Mouse (Mus musculus) MEL-GATA-1-ER (cell line): Measurements from ENCODE around the gene Brd3.

Source experiments
- DNase-seq: peaks from one replicate; pipeline ENCODE4 v3.0.0-alpha.2; 2012; ENCODE audit warnings: low read depth; ENCODE audit errors: extremely low read depth

Gene Brd3

DNA sequence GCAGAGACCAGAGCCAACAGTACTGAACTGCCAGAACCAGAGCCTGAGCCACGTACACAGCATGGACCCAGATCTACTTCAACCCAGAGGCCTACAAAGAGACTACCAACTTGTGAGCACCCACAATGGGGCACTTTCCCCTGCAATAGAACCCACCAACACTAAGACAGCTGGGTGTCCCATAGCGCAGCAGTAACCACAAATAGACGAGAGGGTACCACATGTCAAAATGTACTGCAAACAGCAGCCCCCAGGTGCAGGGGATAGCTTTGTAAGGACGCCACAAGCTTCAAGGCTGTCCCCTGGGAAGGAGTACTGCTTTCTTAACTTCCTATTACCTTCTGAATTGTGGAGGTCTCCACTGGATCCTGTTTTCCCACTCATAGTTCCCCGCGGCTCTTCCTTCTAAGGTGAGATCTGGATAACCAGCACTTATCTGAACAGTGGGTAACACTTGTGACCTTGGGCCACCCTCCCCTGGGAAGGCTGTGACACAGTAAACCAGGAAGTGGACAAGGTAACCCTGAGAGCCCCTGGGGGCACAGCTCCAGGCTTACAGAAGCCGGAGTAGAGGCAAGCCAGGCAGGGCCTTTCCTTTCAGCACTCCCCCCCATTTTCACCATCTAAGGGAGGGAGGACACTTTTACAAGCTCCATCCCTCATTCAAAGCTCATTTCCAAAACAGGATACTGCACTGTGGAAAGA lies 34.2 kb downstream of the Brd3 start:
- DNase-seq: no peak

DNA sequence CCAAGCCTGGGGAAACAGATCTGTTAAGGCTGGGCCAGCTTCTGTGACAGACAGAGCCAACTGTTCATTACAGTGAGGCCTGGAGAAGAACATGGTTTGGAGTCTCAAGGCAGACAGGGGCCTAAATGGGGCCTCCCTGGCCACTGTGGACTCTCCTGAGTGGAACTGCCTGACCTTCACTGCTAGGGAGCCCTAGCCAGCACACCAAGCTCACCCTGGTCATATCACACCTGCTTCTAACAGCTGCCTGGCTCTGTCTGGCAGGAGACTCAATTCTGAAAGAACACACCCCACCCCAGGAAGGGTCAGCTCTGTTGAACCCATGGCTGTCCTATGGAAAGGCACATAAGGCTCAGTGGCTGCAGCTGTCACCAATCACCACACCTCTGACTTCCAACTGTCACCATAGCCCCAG lies 36.3 kb downstream of the Brd3 start:
- no peak for DNase-seq

DNA sequence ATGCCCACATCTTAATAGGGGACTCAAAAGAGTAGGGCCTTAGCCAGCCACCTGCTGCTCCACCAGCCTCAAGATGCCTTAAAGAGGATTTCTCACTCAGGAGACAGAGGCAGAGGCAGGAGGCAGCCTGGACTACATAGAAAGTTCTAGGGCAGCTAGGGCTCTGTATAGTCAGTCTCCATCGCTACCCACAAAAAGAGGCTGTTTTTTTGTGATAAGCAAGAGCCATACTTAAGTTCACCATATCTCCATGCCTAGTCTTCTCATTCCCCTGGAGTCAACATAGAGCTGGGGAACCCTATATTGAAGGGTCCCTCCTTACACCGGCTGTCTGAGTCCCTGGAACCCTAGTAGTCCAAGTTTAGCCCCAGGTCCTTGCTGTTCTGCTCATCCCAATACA lies 36.9 kb downstream of the Brd3 start:
- peak; percentile 69 for DNase-seq

GRCm38 (mm10) chr2:27469991-27470355 lies 37.5 kb downstream of the Brd3 start:
- DNase-seq: no peak

- no peak for DNase-seq
Observed at GRCm38 (mm10) chr2:27469292-27469990, 38.0 kb downstream of the Brd3 start.

- DNase-seq: no peak
Observed at GRCm38 (mm10) chr2:27462901-27463300, 44.6 kb downstream of the Brd3 start.

DNA sequence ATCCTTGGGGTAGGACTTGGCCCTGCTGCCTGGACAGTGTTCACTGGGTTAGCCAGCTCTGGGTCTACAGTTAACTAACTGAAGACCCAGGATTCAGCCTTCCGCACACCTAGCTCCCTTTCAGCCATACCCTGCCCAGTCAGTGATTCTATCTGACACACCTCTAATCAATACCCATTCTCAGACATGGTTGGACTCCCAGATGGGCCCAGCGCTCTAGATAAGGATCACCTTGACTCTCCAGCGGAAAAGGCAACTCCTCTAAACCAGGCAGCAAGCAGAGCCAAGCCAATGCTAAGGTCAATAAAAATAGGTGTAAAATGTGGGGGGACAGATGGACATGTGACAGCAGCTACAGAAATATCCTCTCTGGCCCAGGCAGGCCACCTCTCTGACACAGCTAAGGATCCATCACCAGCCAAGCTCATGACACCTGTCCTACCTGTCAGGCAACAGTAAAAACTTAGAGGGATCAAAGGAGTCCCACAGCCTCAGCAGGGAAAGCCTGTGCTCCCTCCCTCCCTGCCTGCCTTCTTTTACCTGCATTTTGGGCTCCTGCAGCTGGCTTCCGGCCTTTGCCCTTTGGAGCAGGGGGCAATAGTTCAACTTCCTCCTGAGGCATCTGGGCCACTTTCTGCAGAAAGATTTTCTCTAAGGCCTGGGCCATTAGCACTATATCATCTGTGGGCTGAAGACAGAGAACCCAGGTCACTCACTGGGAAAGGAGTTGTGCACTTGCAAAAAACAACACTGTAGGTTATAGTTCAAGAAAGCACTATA lies 45.4 kb downstream of the Brd3 start:
- no peak for DNase-seq

DNA sequence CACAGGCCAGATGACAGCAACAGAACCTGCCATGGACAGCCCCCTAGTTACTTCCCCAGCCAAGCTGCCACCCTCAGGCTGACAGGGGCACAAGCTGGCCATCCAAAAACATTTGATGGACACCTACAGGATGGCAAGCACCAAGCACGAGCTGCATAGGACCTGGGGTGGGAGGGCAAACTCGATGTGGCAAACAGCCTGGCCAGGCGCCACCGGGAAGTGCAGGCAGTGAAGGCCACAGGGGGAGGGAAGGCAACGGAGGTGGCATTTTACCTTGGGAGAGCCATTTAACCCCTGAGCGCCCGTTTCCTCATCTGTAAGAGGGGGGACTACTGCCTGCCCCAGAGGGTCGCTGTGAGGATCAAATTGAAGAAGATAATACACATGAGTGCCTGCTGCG lies 46.8 kb downstream of the Brd3 start:
- no peak for DNase-seq

DNA sequence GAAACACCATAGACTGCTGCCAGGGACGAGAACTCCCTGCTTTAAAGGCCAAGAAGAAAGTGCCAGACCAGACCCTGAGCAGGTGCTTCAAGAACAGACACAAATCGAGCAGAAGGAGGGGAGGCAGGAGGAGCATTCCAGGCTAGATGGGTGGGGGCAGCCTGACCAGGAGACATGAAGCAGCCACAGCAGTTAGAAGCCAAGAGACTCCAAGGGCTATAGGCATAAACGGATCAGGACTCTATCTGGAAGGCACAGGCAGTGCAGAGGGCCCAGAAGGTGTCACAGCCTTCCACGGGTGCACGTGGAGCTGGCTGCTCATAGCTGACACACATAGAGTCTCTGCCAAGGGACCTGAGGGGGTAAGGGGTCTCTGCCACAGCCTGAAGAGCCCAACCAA lies 47.3 kb downstream of the Brd3 start:
- no peak for DNase-seq

- no peak for DNase-seq
Observed at GRCm38 (mm10) chr2:27459735-27460134, 47.7 kb downstream of the Brd3 start.

DNA sequence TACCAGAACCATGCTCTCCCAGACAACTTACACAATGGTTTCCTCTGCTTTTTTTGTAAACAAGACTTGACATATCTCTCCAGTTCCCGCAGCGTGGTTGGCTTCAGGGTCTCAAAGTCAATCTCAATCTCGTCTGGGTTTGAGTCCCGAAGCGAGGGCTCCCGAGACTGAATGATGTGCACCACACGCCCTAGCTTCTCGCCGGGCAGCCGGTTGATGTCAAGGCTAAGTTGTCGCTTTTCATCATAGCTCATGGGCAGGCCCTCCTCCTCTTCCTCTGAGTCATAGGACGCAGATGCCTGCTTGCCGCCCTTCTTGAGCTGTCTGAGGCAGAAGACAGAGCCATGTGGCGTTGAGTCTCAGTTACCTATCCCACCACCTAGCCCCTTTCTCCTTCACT lies 57.2 kb downstream of the Brd3 start:
- no peak for DNase-seq

DNA sequence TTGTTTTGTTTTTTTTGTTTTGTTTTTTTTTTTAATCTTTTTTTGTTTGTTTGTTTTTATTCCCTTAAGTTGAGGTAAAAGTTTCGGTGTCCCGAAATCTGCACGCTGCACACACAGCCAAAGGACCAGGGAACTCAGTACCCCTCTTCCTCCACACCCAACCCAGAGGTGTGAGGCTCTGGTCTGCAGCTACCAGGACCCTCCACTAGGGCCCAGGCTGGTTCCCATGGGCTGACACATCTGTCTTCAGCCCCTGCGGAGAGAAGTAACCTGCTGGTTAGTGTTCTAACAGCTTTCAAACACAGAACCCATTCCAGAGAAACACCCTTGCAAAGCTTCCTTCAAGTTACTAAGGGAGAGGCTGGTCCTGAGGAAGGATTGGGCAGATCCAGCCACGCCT lies 59.7 kb downstream of the Brd3 start:
- DNase-seq: no peak

DNA sequence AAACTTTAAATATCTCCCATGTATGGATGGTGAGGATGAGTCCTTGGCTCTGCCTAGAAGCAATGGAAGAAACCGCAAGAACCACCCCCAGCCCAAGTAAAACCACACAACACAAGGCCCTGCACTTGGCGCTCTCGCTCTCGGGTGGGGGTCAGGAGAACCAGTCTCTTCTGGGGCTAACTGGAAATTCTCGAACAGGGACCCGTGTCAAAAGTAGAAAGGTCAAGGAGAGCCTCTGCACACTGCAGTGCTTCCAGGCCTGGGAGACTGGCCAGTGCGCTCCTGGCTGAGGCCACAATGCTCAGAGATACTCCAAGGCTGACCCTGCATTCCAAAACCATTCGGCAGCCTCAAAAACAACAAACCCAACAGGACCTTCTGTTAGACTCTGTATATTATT lies 60.6 kb downstream of the Brd3 start:
- no peak for DNase-seq

DNA sequence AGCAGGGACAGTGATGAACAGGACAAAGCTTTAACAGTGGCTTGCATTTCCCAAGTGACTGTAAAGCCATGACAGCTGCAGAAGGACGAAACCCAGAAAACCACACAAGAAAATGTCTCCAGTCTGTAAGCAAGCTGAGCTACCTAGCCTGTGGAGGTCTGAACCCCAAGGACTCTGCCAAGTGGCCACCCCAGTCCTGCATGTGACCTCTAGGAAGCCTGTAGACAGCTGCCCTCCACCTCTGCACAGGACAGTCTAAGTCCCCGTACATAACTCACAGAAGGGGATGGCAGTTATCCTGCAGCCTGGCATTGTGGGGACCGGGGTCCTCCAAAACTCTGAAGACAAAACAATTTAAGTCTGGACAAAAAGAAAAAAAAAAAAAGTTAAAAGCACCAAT lies 61.6 kb downstream of the Brd3 start:
- DNase-seq: no peak

- no peak for DNase-seq
Observed at GRCm38 (mm10) chr2:27443450-27443708, 64.1 kb downstream of the Brd3 start.

DNA sequence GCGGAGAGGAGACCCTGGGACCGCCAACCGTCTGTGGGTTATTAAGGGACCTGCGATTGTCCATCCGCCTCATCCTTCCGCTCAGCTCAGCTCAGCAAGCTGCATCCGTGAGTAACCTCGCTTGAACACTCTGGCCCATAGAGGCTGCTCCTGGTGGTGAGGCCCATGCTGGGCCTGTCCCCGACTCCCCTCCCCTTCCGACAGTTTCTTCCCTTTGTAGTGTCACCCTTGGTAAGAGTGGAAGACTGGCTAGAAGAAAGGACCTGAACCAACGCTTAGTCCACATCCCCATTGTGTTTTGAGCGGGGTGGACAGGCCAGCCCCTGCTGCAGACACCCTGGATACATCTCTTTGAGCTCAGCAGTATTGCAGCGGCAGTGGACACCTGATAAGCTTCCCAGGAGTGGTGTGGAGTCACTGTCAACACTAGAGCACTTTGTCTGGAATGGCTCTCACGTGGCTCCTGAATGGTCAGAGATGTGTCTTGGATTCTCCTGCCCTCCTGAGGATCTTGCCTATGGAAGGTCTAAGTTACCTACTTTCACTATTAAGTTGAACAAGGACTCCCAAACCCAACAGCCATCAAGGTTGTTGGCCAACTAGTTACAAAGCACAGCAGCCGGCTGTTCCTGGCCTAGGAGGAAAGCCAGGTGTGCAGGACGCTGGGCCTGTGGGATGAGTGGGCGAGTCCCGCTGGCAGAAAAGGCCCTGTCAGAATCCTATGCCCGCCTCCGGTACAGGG lies 64.6 kb downstream of the Brd3 start:
- no peak for DNase-seq

DNA sequence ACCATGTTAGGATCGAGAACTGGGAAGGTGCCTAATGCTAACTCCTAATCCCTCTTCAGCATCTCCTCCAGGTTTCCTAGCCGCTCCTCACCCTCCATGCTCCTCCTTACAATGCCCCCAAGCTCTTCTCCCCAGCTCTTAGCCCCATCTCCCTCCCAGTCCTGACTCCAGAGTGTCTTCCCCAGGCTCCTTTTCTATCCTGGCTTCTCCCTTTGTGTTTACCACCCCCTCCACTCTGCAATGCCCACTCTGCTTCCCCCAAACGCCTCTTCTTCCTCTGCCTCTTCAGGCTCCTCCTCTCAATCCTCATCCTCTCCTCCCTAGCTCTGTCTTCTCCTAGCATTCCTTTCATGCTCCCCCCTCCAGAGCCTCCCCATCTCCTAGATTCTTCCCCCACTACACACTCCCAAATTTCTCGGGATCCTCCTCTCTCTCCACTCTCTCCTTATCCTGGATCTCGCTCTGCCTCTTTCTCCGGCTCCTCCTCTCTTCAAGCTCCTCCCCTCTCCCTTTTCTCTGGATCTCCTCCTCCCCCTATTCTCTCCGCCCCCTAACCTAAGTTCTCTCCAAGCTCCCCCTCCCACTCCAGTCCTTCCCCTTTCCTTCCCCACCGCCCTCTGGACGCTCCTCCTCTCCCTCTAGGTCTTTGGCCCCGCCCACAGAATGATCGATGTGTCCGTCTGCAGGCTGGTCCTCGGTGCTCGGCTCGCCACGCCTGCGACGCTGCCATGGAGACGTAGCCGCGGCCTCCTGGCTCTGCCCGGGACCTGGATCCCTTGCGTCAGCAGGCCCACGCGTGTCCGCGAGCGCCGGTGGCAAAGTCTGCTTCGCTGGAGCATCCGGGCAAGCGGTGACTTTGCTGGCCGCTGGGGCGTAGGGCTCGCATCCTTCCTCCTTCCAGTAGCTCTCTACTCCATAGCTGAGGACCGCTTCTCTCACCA lies 65.4 kb downstream of the Brd3 start, which contains the start of gene Brd3os:
Gene Brd3os (plus strand): TSS at position 558 of the 941 bp plus-strand sequence.
- DNase-seq: peak; percentile 97

DNA sequence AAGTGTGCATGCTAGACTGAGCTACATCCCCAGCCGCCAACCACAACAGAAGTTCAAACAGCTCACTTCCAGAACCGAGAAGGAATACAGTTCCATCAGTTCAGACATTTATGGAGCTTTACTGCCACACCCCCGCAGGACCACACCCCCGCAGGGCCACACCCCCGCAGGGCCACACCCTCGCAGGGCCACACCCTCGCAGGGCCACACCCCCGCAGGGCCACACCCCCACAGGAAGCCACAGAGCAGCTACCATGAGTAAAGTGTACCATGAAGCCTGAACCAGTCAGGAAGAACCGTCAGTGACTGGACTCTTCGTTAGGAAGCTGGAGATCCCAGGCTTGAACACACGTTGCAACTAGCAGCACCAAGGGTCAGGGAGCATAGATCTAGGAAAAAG lies 69.2 kb downstream of the Brd3 start:
- peak; percentile 50 for DNase-seq

DNA sequence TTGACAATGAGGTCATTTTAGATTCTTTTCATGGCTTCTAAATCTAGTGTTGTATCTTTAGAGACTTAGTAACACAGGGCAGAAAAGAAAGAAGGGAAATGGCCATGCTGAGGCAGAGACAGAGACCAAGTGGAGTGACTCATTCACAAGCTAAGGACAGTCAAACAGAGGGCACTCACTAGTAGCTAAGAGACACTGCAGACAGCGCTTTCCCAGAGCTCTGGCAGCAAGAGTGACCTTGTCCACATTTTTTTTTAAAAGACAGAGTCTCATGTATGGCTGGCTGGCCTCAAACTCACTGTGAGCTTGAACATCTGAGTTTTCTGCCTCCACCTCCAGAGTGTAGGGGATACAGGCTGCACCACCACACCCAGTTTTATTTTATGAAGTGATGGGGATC lies 69.6 kb downstream of the Brd3 start:
- no peak for DNase-seq

- DNase-seq: no peak
Observed at GRCm38 (mm10) chr2:27432599-27432998, 74.9 kb downstream of the Brd3 start.

DNA sequence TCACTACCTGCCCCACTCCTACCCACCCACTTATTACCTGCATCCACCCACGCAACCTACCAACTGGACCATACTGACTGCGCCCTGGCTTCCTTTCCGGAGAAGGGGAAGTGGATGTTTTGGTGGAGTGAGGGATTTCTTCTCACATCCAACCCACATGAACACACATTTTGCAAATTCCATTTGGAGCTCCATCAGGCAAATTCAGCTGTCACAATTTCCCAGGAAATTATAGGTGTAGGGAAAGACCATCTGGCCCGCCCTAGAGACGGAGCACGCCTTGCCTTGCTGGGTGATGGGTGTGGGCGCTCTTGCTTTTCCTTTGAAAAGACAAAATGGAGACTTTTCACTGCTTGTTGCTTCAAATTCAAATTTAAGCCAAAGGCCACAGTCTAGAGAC lies 76.8 kb downstream of the Brd3 start:
- no peak for DNase-seq
